Mouse (Mus musculus) regulatory T cell (primary cell): ENCODE data around the gene Atp6v1c2.

Source experiments
- in situ Hi-C: fragments of 300-600 bp; cut with MboI, MseI; formaldehyde crosslinking; loops from one replicate; pipeline ENCODE4 v1.15.1; 2025; ENCODE audit warnings: high pct_unique_total_duplicates

Gene Atp6v1c2

DNA sequence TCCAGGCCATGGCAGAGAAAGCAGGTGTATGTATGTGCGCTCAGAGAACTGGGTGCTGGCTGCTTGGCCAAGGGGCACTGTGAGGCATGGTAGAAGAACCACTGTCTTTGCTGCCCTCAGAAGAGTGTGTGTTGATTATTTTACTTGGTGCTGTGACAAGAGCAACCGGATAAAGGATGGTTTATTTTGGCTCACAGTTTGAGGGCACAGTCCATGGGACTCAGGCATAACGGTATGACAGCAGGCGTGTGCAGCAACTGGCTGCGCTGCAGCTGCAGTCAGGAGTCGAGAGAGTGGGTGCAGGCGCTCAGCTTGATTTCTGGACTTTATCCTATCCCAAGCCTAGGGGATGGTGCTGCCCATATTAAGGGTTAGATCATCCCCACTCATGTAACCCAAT lies 70.7 kb downstream of the Atp6v1c2 start:
- in situ Hi-C loops = loop anchor here (5.0 kb wide), 1 partner anchor 241 kb away; no protein-coding TSS in a partner anchor

DNA sequence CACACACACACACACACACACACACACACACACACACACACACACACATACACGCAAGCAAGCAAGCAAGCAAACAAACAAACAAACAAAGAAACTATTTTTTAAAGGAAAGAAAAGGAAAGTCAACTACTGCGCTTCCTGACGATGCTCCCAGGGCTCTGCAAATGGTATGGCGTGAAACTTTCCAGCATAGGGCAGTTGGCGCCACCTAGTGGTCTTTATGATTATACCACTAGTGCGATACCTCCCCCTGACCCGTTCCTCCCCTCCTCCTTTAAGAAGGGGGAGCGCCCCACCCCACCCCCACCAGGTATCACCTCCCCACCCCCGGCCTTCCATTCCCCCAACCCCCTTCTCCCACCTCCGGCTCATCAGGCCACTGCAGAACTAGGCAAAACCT lies 72.3 kb downstream of the Atp6v1c2 start:
- in situ Hi-C loops = loop anchor here (5.0 kb wide), 1 partner anchor 240 kb away; no protein-coding TSS in a partner anchor

DNA sequence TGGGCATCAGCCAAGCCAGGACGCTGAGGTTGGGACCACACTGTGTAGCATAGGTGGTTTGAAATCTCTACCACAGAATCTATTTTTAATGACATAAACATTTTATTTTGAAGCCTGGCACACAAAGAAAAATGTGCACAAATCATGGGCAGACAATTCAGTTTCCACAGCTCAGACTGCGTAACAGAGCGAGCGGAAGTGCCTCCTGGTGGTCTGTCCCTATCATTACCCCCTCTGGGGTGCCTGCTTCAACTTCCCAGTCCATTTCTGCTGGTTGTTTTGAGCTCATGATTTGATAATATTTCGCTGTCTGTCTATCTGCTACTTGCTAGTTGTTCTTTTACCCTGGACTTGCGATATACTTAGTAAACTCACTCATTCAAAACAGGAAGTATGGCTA lies 73.6 kb downstream of the Atp6v1c2 start:
- in situ Hi-C loops = loop anchor here (5.0 kb wide), 1 partner anchor 238 kb away; no protein-coding TSS in a partner anchor

DNA sequence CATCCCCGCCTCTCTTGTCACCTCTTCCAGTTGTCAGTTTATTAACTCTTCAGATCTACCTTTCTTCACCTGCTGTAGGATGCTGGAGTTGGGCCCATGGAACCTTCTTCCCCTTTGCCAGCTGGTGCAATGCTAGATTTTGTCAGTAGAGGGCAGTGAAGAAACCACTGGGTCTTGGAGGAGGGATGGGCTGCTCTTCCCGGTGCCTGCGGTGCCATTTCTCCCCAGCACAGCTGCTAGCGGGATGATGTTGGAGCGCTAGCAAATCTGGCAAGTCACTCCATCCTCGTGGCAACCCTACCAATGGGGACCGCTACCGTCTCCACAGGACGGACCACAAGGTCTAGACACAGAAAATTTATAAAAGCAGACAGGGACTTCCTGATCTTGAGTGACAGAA lies 76.1 kb downstream of the Atp6v1c2 start:
- in situ Hi-C loops = no loop called here

DNA sequence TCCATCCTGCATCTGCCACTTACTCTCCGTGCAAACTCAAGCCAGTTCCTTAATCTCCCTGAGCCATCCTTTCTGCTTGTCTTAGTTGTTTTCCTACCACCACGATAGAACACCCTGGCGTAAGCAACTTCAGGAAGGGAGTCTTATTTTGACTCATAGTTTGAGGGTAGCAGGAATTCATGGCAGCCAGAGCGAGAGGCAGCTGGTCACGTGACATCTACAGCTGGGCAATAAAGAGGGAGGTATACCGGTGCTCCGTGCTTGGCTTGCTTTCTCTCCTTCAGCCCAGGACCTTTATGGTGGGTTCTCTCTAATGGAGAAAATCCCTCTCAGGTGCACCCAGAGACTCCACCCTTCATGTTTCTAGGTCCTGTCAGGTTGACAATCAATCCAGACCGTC lies 78.2 kb downstream of the Atp6v1c2 start:
- in situ Hi-C loops = no loop called here

DNA sequence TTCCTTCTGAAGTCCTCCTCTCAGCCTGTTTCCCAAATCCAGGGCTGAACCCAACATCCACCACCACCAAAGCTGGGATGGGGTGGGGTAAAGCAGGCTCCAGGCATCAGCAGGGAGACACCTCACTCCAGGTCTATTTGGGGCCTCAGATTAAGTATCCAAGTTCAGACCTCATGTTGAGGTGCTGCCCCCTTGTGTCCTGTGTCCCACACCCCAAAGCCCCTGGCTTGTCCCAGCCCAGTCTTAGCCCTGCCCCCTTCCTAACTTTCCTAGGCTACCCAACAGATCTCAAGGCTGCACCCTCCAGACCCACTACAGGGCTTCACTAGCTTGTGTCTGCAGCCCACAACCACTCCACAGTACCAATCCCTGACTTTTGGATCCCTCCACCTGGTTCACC lies 87.1 kb downstream of the Atp6v1c2 start:
- in situ Hi-C loops = no loop called here

DNA sequence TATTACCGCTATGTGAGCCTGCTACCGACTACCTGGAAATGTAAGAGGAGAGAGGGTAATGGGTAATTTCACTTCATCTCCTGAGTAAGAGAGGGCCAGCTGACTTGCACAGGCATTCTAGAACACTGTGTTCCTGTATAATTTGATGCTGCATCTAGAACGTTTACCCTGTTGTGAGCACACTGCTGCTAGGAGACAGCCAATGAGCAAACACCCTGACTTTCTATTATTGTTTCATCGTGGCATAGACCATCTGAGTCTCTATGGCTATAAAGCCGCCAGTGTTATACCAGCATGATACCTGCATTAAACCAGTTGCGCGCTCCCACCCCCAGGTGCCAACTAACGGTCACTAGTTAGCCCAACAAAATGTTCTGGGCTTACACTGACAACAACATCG lies 87.5 kb downstream of the Atp6v1c2 start:
- in situ Hi-C loops = no loop called here

DNA sequence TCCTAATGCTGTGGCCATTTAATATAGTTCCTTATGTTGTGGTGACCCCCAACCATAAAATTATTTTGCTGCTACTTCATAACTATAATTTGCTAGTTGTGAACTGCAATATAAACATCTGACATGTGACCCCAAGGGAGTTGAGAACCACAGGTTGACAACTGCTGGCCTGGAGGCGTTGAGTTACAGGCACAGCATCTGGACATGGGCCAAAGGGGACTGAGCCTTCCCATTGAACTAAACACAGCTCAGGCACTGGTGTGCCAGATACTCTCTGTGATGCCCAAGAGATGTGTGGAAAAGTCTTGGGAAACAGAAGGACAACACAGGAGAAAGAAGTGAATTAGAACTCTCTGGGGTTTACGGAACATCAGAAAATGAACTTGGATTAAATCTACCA lies 88.1 kb downstream of the Atp6v1c2 start:
- in situ Hi-C loops = no loop called here

DNA sequence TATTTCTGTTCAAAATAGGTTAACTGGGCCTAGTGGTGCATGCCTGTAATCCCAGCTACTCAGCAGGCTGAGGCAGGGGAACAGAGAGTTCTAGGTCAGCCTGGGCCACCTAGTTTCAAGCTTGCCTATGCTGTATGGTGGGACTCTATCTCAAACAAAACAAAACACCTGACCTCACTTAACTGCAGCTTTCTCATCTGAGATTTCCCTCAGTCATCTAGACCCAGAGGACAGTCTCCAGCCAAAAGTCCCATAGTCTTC lies 89.8 kb downstream of the Atp6v1c2 start:
- in situ Hi-C loops = no loop called here

DNA sequence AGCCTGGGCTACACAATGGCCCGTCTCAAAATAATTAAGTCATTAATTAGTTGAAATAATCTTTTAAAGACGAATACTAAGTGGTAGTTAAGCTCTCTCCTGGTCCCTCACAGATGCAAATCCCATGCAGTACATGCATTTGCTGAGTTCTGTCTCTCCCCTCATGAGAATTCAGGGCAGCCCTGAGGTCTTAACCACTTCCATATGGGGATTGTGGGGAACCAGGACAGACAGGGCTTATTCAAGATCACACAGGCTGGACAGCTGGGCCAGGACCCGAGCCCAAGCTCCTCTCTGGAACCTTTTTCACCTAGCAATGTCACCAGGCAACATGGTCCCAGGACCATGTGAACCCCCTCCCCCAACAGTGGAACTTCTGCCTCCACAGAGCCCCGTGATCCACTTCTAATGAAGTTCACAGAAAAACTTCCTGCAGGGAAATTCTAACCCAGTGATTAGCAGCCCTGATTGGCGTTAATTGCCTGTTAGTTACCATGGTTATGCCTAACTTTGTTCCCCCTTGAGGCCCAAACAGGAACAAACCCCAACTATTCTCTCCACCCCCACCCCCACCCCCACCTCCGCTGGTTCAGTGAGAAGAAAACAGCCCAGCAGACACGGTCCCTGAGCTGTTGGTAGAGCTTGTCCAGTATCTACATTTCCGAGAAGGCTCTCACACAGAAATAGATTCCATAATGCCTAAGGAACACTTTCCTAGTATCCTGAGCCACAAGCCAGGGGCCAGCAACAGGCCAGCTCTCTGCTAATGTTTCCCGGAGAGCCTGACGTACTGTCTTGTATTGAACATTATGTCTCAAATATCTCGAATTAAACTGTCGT lies 90.4 kb downstream of the Atp6v1c2 start:
- in situ Hi-C loops = no loop called here

DNA sequence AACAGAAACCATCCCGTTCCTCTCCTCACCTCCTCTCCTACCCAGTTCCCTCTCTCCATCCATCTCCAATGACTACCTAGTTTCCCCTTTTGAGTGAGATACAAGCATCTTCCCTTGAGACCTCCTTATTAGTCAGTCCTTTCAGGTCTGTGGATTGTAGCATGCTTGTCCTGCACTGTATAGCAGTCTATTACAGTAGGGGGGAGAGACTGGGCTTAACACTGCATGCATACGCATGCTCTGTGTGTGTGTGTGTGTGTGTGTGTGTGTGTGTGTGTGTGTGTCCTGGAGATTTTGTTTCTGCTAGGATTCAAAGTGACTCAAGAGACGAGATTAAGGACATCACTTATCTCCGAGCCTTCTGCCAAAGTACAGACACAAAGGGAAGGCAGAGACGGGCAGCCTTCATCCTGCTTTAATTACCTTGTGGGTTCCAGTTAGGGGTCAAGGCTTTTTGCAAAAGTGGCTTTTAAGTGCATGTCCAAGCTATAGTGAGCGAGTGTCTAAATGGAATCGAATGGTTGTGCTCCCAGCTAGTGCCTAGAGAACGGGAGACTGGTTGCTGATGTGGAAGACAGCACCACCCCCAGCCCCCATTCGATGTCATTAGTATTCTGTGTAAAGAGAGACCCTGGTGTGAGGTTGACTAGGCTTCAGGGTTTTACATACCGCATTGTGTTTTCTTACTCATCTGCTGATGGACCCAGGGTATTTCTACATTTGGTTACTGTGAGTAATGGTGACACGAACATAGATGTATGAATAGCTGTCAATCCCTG lies 93.4 kb downstream of the Atp6v1c2 start:
- in situ Hi-C loops = no loop called here
